Mouse (Mus musculus): ENCODE measurements around the gene Pigp.
A peak's percentile ranks its signal among the peaks of the same experiment; 100 is the strongest.
"Not testable (repeated sequence)": the region's sequence is repeated elsewhere in the genome, so short reads cannot be mapped to it uniquely, and the experiment has no call there.

The Pigp gene

GRCm38 (mm10) chr16:94358091-94358490, 13.6 kb downstream of the Pigp start:
- no peak for DNase-seq (ENCODE audit: low spot score)

- no peak for DNase-seq (ENCODE audit: low spot score)
Observed at GRCm38 (mm10) chr16:94356776-94357494, 14.7 kb downstream of the Pigp start.

GRCm38 (mm10) chr16:94356046-94356445, 15.6 kb downstream of the Pigp start:
- no peak for DNase-seq (ENCODE audit: low spot score)

DNA sequence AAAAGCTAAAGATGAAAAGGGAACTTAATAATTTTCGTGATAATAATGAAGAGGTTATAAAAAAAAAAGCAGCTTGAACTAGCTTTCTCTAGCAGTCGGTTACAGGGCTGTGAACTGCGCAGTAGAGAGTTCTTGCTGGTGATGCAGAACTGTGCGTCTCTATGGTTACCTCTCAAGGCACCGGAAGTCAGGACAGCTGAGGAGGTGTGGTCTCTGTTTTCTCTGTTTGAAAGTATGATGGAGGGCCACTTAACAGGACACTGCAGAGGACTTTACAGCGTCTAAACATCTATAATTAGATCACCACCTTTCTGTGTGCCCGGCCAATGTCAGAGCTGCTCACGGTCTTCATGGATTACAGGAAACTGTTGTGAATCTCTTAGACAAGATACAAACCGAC, 17.2 kb downstream of the Pigp start:
- DNase-seq (ENCODE audit: low spot score) = no peak

GRCm38 (mm10) chr16:94350287-94350677, 21.4 kb downstream of the Pigp start:
- no peak for DNase-seq (ENCODE audit: low spot score)

- no peak for DNase-seq (ENCODE audit: low spot score)
Observed at GRCm38 (mm10) chr16:94349588-94350286, 21.9 kb downstream of the Pigp start.

- DNase-seq (ENCODE audit: low spot score) = no peak
Observed at GRCm38 (mm10) chr16:94348779-94349178, 22.9 kb downstream of the Pigp start.

DNA sequence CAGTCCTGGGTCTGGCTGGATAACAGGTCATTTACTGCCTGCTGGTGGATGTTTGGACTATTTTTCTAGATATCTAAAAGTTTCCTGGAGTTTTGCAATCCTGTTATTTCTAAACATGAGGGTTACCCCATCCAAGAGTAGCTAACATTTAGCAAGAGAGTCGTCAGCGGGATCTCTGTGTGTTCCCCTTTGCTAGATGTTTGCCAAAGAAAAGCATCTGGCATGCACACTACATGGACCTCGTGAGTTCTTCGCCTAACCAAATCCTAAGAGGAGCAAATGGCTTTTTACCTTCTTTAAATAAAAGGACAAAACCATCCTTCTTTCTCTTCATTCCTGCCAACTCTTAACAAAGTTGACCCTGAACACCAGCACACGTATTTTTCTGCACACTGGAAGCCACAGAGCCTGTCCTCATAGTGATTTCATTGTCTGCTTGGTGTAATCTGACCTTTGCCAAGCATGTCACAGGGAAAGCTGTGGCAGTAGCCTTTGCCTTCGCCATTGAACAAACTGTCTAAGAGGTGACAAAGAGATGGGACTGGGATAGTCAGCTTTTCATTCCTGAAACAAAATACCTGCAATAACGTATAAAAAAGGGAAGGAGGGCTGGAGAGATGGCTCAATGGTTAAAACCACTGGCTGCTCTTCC, 24.4 kb downstream of the Pigp start:
- DNase-seq (ENCODE audit: low spot score) = no peak

- DNase-seq (ENCODE audit: low spot score) = no peak
Observed at GRCm38 (mm10) chr16:94345733-94346132, 25.9 kb downstream of the Pigp start.

DNA sequence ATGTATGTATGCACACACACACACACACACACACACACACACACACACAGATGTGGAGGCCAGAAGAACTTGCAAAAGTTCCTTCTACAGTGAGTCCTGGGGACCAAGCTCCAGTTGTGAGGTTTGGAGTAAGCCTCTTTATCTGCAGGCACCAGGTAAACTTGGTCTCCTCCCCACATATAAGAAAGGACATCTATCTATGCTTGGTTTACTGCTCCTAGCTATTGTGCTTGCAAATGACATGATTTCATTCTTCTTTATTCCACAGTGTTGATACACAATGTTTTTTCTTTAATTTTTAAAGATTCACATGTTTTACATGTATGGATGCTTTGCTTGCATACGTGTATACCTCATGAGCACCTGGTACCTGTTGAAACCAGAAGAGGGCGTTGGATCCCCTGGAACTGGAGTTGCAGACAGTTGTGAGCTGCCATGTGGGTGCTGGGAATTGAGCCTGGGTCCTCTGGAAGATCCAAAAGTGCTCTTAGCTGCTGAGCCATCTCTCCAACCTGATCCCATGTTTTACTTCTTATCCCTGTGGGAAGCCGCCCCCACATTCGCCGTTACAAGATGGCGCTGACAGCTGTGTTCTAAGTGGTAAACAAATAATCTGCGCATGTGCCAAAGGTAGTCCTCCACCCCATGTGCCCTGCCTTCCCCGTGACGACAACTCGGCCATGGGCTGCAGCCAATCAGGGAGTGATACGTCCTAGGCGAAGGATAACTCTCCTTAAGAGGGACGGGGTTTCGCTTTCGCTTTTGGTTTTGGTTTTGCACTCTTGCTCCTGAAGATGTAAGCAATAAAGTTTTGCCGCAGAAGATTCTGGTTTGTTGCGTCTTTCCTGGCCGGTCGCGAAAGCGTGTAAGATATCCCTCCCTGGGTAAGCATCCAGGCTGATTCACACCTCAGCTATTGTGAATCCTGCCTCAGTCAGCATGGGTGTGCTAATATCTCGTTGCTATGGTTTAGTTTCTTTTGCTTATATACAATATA, 32.2 kb downstream of the Pigp start:
- DNase-seq (ENCODE audit: low spot score) = not testable (repeated sequence)

DNA sequence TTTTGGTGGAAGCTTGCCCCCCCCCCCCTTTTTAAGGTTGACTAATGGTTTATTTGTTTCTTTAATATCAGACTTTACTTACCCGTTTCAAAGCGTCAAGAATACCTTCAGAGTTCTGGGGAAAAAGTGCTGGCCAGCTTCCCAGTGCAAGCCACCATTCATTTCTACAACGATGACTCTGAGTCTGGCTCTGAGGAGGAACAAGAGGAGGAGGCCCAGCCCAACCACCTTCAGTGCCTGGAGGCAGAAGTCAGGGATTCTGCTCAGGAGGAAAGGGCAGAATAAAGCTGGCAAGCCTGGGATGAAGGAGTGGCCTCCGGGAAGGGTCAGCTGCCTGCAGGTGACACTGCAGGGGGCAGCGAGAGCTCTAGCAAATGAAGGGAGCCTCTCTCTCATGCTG, 36.0 kb downstream of the Pigp start:
- DNase-seq (ENCODE audit: low spot score) = no peak

DNA sequence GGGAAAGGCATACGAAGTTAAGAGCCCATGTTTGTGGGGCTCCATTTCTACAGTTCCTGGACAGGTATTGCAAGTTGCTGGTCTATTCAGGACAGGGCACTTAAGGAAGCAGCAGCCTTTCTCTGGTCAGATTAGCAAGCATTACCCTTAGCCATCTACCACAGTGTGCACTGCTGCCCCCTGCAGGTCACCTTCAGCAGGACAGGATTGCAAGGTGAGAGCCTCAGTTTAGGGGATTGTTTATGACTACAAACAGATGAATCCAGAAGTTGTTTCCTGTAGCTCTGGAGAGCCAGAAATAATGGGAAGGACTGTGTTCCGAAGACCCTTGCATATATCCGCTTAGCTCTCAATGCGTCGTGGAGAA, 39.8 kb downstream of the Pigp start:
- peak; percentile 73 for DNase-seq (ENCODE audit: low spot score)

DNA sequence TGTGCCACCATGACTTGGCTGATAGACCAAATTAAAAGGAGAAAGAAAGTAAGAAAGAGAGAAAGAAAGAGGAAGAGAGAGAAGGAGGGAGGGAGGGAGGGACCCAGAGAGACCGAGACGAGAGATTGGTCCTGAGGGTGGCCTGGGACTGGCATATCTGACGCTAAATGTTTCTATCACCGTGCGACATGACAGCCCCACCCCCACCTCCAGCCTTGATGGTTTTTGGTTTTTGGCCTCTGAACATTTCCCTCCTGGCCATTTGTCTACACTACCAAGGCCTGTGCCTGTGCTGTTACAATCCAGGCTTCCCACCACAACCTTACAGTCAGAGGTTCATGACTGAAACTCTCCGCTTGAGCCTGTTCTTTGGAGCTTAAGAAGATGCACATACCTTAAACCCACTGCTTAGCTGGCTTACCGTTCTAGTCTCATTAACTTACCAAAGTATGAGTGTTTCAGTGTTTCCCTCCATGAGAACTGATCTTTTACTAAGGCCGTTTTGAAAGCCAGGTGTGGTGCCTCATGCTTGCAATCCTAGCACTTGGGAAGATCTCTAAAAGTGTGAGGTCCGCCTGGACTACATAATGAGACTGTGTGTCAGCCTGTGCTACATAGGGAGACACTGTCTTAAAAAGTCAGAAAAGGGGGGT, 40.3 kb downstream of the Pigp start:
- DNase-seq (ENCODE audit: low spot score) = no peak

DNA sequence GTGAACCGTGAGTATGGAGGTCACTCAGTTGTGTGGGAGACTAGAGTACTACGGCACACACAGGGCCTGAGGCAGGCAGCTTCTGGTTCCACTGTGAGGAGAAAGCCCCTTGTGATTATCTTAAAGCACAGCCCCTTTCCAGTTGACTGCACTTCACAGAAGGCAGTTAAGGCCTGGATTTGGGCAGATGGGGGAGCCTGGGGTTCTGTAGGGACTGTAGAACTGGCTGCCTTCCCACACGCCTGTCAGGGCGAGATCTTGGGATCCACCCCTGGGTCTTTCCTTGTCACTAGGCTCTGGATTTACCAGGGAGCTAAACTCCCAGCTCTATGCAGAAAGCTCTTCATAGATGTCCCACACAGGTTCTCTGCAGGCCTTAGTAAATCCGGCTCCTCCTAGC, 41.2 kb downstream of the Pigp start:
- no peak for DNase-seq (ENCODE audit: low spot score)

DNA sequence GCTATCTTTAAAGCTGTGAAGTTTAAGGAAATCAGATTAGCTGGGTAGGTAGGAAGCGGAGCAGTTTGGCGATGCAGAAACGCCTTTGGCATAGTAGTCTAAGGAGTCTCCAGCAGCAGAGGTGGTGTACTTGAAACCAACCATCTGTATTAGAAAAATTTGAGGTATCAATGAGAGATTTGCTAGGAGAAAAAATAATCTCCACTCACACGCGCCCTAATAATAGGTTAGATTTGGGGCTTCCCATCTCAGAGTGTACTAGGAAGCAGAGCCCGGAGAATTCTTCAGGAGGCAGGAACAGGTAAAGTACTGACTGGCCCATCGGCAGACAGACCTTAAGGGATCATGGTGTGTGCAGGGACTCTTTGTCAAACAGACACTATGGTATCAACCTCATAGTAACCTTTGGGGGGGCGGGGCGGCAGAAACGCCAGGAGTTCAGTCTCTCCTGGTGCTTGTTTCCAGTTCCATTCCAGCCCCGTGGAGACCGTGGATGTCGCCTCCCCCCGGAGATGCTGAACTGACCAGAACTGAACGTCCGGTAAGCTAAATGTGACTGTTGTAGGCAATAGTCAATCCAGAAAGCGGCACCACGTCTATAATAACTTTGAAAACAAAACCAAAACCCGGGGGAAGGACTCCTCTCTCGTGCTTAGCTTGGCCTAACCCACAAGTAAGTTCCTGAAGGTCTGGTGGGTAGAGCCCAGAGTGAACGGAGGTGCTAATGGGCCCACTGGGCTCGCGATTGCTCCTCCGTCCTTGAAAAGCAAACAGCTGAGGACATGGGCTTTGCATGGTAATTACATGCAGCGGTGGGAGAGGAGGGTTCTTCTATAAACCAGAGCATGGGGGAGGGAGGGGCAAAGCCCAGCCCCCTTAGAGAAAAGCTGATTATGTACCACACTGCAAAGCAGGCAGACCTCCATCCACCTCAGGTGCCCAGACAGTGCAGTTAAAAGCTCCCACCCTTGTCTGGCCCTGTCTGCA, 42.5 kb downstream of the Pigp start:
- no peak for DNase-seq (ENCODE audit: low spot score)

GRCm38 (mm10) chr16:94327781-94328711, 43.6 kb downstream of the Pigp start, which contains the start of gene Ripply3:
Gene Ripply3 (plus strand): TSS chr16:94328420.
- peak; percentile 56 for DNase-seq (ENCODE audit: low spot score)

GRCm38 (mm10) chr16:94326008-94326407, 45.6 kb downstream of the Pigp start:
- DNase-seq (ENCODE audit: low spot score) = no peak

DNA sequence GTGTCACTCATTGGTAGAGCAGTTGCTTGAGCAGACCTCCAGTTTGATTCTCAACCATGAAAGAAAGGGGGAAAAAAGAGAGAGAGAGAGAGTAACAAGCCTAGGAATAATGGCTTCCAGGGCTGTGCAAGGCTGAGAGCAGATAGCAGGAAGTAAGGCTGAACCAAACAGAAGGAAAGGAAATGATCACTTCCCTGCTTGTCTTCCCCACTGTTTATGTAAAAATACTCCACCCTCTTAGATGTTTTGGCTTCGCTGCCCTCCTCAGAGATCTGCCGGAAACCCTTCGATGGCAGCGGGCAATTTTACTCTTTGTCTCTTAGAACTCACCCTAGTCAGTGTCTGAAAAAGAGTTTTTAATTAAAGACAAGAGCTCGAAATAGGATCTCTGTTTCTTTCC, 48.0 kb downstream of the Pigp start:
- DNase-seq (ENCODE audit: low spot score) = no peak

GRCm38 (mm10) chr16:94320223-94320622, 51.4 kb downstream of the Pigp start:
- DNase-seq (ENCODE audit: low spot score) = no peak

Measured in testis, postnatal 10 days (tissue).